Mouse (Mus musculus) cerebral cortex, adult 2 months (tissue): ENCODE data around the gene Rnf111.

ENCODE experiments used
- WGBS: fragments of 180-500 bp; shearing (Covaris S2); methylation state at CpG from one replicate; pipeline ENCODE4 v1.1.7; 2018; 5-methylcytosine and 5-hydroxymethylcytosine counted together

Gene Rnf111

DNA sequence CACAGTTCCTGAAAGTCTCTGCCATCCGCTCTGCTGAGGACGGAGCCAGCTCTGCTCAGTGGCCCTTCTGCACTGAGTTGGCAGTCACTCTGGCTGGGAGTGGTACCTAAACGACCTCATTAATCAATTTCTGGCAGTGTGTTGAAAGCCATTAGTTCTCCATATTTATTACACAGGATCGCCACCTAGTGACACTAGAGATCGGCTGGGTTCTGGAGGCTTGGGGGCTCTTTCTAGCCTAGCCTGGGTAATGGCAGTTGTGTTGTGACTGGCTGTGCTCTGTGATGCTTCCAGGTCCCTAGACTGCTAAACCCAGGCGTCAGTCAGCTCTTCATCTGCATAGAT lies 111.0 kb downstream of the Rnf111 start:
- WGBS, result 30% methylated on average over 6 of the region's 6 CpGs

GRCm38 (mm10) chr9:70391660-70392562 lies 111.6 kb downstream of the Rnf111 start:
- 60% methylated on average over 12 of the region's 12 CpGs for WGBS

- 97% methylated on average over 5 of the region's 5 CpGs for WGBS
Measured at GRCm38 (mm10) chr9:70391042-70391441, 112.5 kb downstream of the Rnf111 start.

DNA sequence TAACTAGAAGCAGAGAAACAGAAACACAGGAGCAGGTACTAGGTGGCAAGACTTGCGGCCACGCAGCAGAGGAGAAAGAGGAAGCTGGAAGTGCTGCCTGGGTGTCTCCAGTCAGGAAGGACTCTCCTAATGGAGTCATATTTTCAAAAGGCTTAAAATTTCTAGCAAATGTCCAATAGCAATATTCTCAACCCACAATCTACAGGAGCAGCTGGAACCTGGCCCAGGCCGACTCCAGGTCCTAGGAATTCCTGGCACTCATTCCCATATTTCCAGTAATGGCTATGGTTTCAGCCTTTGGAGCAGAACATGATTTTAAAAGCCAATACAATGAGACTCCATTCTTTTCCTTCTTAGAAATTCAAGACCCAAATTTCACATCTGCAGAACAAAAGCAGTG lies 114.0 kb downstream of the Rnf111 start:
- WGBS, result 86% methylated on average over 3 of the region's 3 CpGs

DNA sequence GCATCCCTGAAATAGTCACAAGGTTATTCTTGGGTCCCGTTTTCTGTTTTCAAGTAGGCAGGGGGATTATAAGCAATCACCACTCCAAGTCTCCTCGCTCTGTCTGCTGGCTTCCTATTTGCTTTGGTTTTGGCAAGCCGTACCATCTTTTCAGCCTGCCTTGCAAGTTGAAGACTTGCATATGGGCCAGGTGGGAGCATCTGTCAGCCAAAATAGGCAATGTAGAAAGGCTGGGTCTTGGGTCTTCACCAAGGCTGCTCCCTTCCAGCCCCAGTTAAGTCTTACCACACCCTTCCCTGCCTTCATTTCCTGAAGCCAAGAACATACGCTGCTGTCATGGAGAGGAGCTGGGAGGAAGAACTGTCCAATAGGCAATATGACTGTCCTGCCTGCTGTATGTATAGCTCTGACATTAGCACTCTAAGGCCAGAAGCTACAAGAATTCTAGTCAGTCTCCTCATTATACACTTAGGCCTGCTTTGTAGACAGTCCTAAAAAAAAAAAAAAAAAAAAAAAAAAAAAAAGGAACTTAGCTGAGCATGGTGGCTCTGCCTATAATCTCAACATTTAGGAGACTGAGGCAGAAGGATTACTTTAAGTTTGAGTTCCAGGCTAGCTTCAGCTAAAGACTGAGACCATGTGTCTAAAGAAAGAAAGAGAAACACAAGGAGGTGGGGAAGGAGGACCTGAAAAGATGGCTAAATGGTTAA lies 116.0 kb downstream of the Rnf111 start:
- WGBS, result 67% methylated on average over 4 of the region's 4 CpGs

DNA sequence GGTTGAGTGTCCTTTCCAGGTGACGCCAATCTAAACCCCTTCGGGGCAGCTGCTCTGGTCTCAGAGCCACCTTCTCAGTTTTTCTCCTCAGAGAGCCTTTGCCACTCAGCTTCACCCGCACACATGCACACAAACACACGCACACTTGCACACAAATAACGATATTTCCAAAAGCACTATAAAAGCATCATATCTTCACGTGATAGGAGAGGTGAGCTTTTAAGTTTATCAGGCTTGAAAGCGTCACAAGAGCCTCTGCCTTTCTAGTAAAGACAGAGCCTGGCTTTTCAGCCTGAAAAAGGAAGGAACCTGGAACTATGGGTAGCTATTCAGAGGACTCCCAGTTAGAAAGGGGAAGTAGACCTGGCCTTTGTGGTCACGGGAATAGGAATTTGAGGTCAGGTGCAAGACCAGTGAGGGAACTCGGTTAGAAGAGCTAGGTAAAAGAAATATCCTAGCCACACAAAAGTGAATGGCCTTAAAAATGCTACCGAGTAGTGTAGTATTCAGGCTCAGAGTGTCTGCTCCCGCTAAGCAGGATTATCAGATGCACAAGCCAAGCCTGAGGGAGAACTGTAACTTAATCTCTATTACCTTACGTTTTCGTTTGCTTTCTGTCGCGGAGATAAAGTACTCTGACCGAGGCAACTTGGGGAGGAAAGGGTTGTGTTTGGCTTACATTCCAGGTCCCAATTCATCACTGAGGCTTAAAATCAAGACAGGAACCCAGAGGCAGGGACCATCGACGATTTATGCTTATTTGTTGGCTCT lies 118.4 kb downstream of the Rnf111 start:
- 93% methylated on average over 18 of the region's 18 CpGs for WGBS

DNA sequence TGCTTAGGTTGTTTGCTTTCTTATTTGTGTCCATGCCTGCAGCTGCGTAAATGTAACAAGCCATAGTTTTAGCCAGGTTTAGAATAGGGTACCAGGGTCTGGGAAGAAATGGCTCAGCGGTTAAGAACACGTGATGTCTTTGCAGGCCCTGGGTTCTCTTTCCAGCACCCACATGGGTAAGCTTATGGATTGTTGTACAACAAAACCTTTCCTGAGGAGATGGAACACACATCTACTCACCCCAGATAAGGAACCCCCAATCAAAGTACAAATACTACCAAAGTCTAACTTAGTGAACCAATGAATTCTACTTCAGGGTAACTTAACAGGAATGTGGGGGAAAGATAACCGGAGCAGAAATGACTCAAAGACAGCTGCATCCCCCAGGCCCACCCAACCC lies 119.0 kb downstream of the Rnf111 start:
- WGBS, result 98% methylated on average over 4 of the region's 4 CpGs

GRCm38 (mm10) chr9:70383750-70384149 lies 119.8 kb downstream of the Rnf111 start:
- WGBS, result 82% methylated on average over 10 of the region's 10 CpGs

DNA sequence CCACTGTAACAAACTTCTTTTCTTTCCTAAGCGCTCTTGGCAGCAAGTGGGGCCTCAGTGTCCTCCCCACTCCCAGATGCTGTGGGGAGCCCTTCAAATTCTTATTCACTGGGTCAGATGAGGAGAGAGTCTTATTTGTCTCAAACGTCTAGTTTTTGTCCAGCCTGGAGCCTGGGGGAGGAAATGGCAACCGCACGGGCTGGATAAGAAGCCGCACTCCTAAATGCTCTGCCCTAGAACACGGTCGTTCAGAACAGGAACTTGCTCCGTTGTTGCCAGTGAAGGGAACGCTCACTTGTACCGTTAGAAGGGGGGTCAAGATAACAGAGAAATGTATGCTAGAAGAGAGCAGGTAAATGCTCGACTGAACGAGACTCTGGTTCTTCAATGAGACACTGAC lies 121.4 kb downstream of the Rnf111 start:
- WGBS, result 66% methylated on average over 12 of the region's 12 CpGs

- WGBS, result 92% methylated on average over 7 of the region's 7 CpGs
Measured at GRCm38 (mm10) chr9:70379502-70380467, 123.7 kb downstream of the Rnf111 start.
